Mouse (Mus musculus) embryonic facial prominence, embryonic 11.5 days (tissue): ENCODE data around the gene Tecr. TPM values are rescaled to one million over a fixed set of nuclear protein-coding genes. Genes with fewer than 3 reads are reported as not detected.
A peak's percentile ranks its signal among the peaks of the same experiment; 100 is the strongest.

Experiments used
- ATAC-seq: fragments of 200-750 bp; cut with Nextera tagmentation; replicated peaks from 2 replicates; pipeline ENCODE4 v1.8.0; 2017; ENCODE audit warnings: low read depth; ENCODE audit not compliant: insufficient number of reproducible peaks, low FRiP score, low TSS enrichment
- DNase-seq: peaks from one replicate; pipeline ENCODE4 v3.0.0-alpha.2; 2015; ENCODE audit warnings: low spot score
- H3K27ac ChIP-seq: fragments of 300-500 bp; sonication (generic); replicated peaks from 2 replicates; pipeline ENCODE4 v1.5.1; 2014; ENCODE audit warnings: mild to moderate bottlenecking, low read depth, low read length, control low read depth
- H3K27me3 ChIP-seq: fragments of 300-500 bp; sonication (generic); 2 replicates; pipeline ENCODE4 v1.6.1; 2014; ENCODE audit warnings: mild to moderate bottlenecking, low read length, moderate library complexity, mixed read lengths; ENCODE audit not compliant: control insufficient read depth, insufficient read depth
- H3K36me3 ChIP-seq: fragments of 300-500 bp; sonication (generic); replicated peaks from 2 replicates; pipeline ENCODE4 v1.6.1; 2014; ENCODE audit warnings: low read depth, mild to moderate bottlenecking, low read length, moderate library complexity, mixed read lengths; ENCODE audit not compliant: control insufficient read depth, insufficient read depth
- H3K4me1 ChIP-seq: fragments of 300-500 bp; sonication (generic); 2 replicates; pipeline ENCODE4 v1.6.1; 2014; ENCODE audit warnings: low read length, mixed read lengths; ENCODE audit not compliant: control insufficient read depth, insufficient read depth
- H3K4me2 ChIP-seq: fragments of 300-500 bp; sonication (generic); 2 replicates; pipeline ENCODE4 v1.6.1; 2014; ENCODE audit warnings: low read depth, mild to moderate bottlenecking, control low read depth, low read length, moderate library complexity
- H3K4me3 ChIP-seq: fragments of 300-500 bp; sonication (generic); 2 replicates; pipeline ENCODE4 v1.5.1; 2014; ENCODE audit warnings: low read depth, low read length, control low read depth
- H3K9ac ChIP-seq: fragments of 300-500 bp; sonication (generic); replicated peaks from 2 replicates; pipeline ENCODE4 v1.6.1; 2014; ENCODE audit warnings: mild to moderate bottlenecking, control low read depth, low read length
- H3K9me3 ChIP-seq: fragments of 300-500 bp; sonication (generic); replicated peaks from 2 replicates; pipeline ENCODE4 v1.6.1; 2016; ENCODE audit warnings: mild to moderate bottlenecking, low read length, inconsistent platforms, mixed read lengths; ENCODE audit not compliant: control insufficient read depth
- WGBS: fragments of 180-500 bp; shearing (Covaris S2); extraction: QIAGEN DNeasy Blood & Tissue Kit; methylation state at CpG from one replicate; pipeline ENCODE4 v1.1.7; 2014; 5-methylcytosine and 5-hydroxymethylcytosine counted together
- polyA plus RNA-seq: library from polyadenylated mRNA; unstranded; fragments of >200 nt; fragmentation: Nextera tagmentation; extraction: Ambion mirVana; gene quantifications from 2 replicates; pipeline ENCODE4 v1.2.1, GENCODE M21; 2014

The Tecr gene
- polyA plus RNA-seq, 1 experiment from 2014 or later, result 667 TPM

GRCm38 (mm10) chr8:83611921-83612320 is 4.2 kb upstream of the Tecr start:
- Histone ChIP-seq H3K9me3 (no peaks in the 10 kb centered on the region), H3K27me3 (no peaks in the 10 kb centered on the region), H3K27ac (no peak overlapping the region), H3K4me1 (peaks cover 3% of the 10 kb centered on the region), H3K36me3 (peaks cover 11% of the 10 kb centered on the region), H3K4me3 (no peak overlapping the region), H3K9ac (no peak overlapping the region), H3K4me2 (no peak overlapping the region)
- ATAC-seq (no peak), DNase-seq (no peak)
- 94% methylated on average over 4 of the region's 4 CpGs for WGBS

- H3K4me2 ChIP-seq, result peak overlapping the region; percentile 84
- peak overlapping the region; percentile 80 for H3K4me3 ChIP-seq
- peaks cover 3% of the 10 kb centered on the region for H3K4me1 ChIP-seq
- WGBS, result 97% methylated on average over 10 of the region's 10 CpGs
- no peak for ATAC-seq
- no peaks in the 10 kb centered on the region for H3K27me3 ChIP-seq
- peaks cover 11% of the 10 kb centered on the region for H3K36me3 ChIP-seq
- DNase-seq, result no peak
- no peak overlapping the region for H3K27ac ChIP-seq
- H3K9ac ChIP-seq, result peak overlapping the region; percentile 89
- no peaks in the 10 kb centered on the region for H3K9me3 ChIP-seq
Measured at GRCm38 (mm10) chr8:83609547-83610180, 1.9 kb upstream of the Tecr start.

GRCm38 (mm10) chr8:83609086-83609485 is 1.3 kb upstream of the Tecr start:
- H3K4me1 ChIP-seq, result peaks cover 3% of the 10 kb centered on the region
- peak overlapping the region; percentile 80 for H3K4me3 ChIP-seq
- ATAC-seq (no peak), DNase-seq (peak; percentile 28)
- no peaks in the 10 kb centered on the region for H3K9me3 ChIP-seq
- H3K9ac ChIP-seq, result peak overlapping the region; percentile 89
- H3K27me3 ChIP-seq, result no peaks in the 10 kb centered on the region
- H3K27ac ChIP-seq, result peak overlapping the region; percentile 93; the same call in 1 of the 2 replicates
- WGBS, result 29% methylated on average over 9 of the region's 9 CpGs
- peak overlapping the region; percentile 84 for H3K4me2 ChIP-seq
- H3K36me3 ChIP-seq, result peaks cover 11% of the 10 kb centered on the region

- peak overlapping the region; percentile 89 for H3K9ac ChIP-seq
- peak overlapping the region; percentile 80 for H3K4me3 ChIP-seq
- H3K27me3 ChIP-seq, result no peaks in the 10 kb centered on the region
- H3K4me2 ChIP-seq, result peak overlapping the region; percentile 84
- peaks cover 3% of the 10 kb centered on the region for H3K4me1 ChIP-seq
- H3K36me3 ChIP-seq, result peaks cover 11% of the 10 kb centered on the region
- DNase-seq, result peak; percentile 76
- peak; percentile 64 for ATAC-seq
- H3K27ac ChIP-seq, result peak overlapping the region; percentile 93
- no peaks in the 10 kb centered on the region for H3K9me3 ChIP-seq
- under 1% methylated on average over 51 of the region's 51 CpGs for WGBS
Measured at GRCm38 (mm10) chr8:83608398-83608829, 643 bp upstream of the Tecr start.

GRCm38 (mm10) chr8:83602650-83603029 is 5.1 kb downstream of the Tecr start:
- no peak for ATAC-seq
- 83% methylated on average over 2 of the region's 2 CpGs for WGBS
- Histone ChIP-seq H3K4me1 (no peaks in the 10 kb centered on the region), H3K9me3 (no peaks in the 10 kb centered on the region), H3K27me3 (no peaks in the 10 kb centered on the region), H3K36me3 (no peaks in the 10 kb centered on the region), H3K4me3 (no peak overlapping the region), H3K4me2 (no peak overlapping the region), H3K9ac (no peak overlapping the region), H3K27ac (no peak overlapping the region)
- no peak for DNase-seq

GRCm38 (mm10) chr8:83599814-83600213 is 8.0 kb downstream of the Tecr start:
- Histone ChIP-seq H3K9me3 (no peaks in the 10 kb centered on the region), H3K9ac (no peak overlapping the region)
- DNase-seq, result no peak

GRCm38 (mm10) chr8:83598146-83598545 is 9.6 kb downstream of the Tecr start:
- H3K9ac ChIP-seq, result no peak overlapping the region
- no peaks in the 10 kb centered on the region for H3K36me3 ChIP-seq
- WGBS, result 21% methylated on average over 1 of the region's 1 CpGs
- H3K4me3 ChIP-seq, result no peak overlapping the region
- H3K27me3 ChIP-seq, result no peaks in the 10 kb centered on the region
- no peak overlapping the region for H3K4me2 ChIP-seq
- H3K27ac ChIP-seq, result no peak overlapping the region
- ATAC-seq (no peak), DNase-seq (no peak)
- H3K4me1 ChIP-seq, result no peaks in the 10 kb centered on the region
- no peaks in the 10 kb centered on the region for H3K9me3 ChIP-seq

More at GRCm38 (mm10) chr8:83599814-83600213, 8.0 kb downstream of the Tecr start:
- Histone ChIP-seq H3K4me1 (no peaks in the 10 kb centered on the region), H3K36me3 (no peaks in the 10 kb centered on the region), H3K4me3 (no peak overlapping the region), H3K27ac (no peak overlapping the region), H3K4me2 (no peak overlapping the region), H3K27me3 (no peaks in the 10 kb centered on the region)
- ATAC-seq, result no peak

- Histone ChIP-seq H3K4me1 (no peaks in the 10 kb centered on the region), H3K4me3 (no peak overlapping the region), H3K9ac (no peak overlapping the region), H3K27me3 (no peaks in the 10 kb centered on the region), H3K4me2 (no peak overlapping the region), H3K36me3 (no peaks in the 10 kb centered on the region), H3K9me3 (no peaks in the 10 kb centered on the region), H3K27ac (no peak overlapping the region)
- ATAC-seq (no peak), DNase-seq (peak; percentile 49)
- 26% methylated on average over 3 of the region's 3 CpGs for WGBS
Measured at GRCm38 (mm10) chr8:83596369-83596768, 11.4 kb downstream of the Tecr start.
